Mouse (Mus musculus) liver, embryonic 15.5 days (tissue): Measurements from ENCODE around the gene Dusp22. TPM values are rescaled to one million over a fixed set of nuclear protein-coding genes. Genes with fewer than 3 reads are reported as not detected.

Experiments
- ATAC-seq: fragments of 200-750 bp; cut with Nextera tagmentation; 2 replicates; pipeline ENCODE4 v1.8.0; 2017; ENCODE audit warnings: moderate number of reproducible peaks, mild to moderate bottlenecking, moderate library complexity; ENCODE audit not compliant: insufficient read depth
- H3K27ac ChIP-seq: fragments of 300-500 bp; sonication (generic); replicated peaks from 2 replicates; pipeline ENCODE4 v1.5.1; 2015; ENCODE audit warnings: mild to moderate bottlenecking, inconsistent platforms
- H3K27me3 ChIP-seq: fragments of 300-500 bp; sonication (generic); 2 replicates; pipeline ENCODE4 v1.6.1; 2015; ENCODE audit warnings: mild to moderate bottlenecking, inconsistent platforms
- H3K36me3 ChIP-seq: fragments of 300-500 bp; sonication (generic); replicated peaks from 2 replicates; pipeline ENCODE4 v1.6.1; 2015; ENCODE audit warnings: moderate library complexity, mild to moderate bottlenecking, inconsistent platforms
- H3K4me1 ChIP-seq: fragments of 300-500 bp; sonication (generic); replicated peaks from 2 replicates; pipeline ENCODE4 v1.6.1; 2015; ENCODE audit warnings: inconsistent platforms
- H3K4me2 ChIP-seq: fragments of 300-500 bp; sonication (generic); 2 replicates; pipeline ENCODE4 v1.6.1; 2015; ENCODE audit warnings: moderate library complexity, mild to moderate bottlenecking, inconsistent platforms
- H3K4me3 ChIP-seq: fragments of 300-500 bp; sonication (generic); replicated peaks from 2 replicates; pipeline ENCODE4 v1.5.1; 2015; ENCODE audit warnings: mild to moderate bottlenecking, inconsistent platforms
- H3K9ac ChIP-seq: fragments of 300-500 bp; sonication (generic); 2 replicates; pipeline ENCODE4 v1.6.1; 2015; ENCODE audit warnings: moderate library complexity, mild to moderate bottlenecking, inconsistent platforms
- H3K9me3 ChIP-seq: fragments of 300-500 bp; sonication (generic); replicated peaks from 2 replicates; pipeline ENCODE4 v1.6.1; 2016; ENCODE audit warnings: inconsistent platforms
- WGBS: fragments of 180-500 bp; shearing (Covaris S2); methylation state at CpG from one replicate; pipeline ENCODE4 v1.1.7; 2015; ENCODE audit warnings: mixed read lengths; ENCODE audit not compliant: insufficient replicate concordance; 5-methylcytosine and 5-hydroxymethylcytosine counted together
- polyA plus RNA-seq: library from polyadenylated mRNA; unstranded; fragments of >200 nt; fragmentation: Nextera tagmentation; extraction: Ambion mirVana; gene quantifications from 2 replicates; pipeline ENCODE4 v1.2.1, GENCODE M21; 2015

Gene Dusp22
- polyA plus RNA-seq, 1 experiment from 2014 or later: 7.9 TPM

DNA sequence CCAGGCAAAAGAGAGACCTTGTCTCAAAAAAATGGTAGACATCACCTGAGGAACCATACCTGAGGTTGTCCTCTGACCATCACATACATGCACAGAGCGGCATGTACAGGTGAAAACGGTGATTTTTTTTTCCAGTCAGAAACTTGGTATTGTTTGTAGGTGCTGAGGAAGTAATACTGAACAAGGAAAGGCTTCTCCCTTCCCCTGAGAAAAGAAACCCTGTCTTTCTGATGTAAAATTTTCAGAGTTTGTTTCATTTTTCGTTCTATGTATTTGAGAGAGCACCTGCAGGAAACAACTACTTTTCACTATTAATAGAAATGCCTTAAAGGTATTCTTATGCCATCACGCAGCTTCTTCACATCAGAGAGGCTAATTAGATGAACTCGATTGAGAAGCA lies 19.0 kb downstream of the Dusp22 start:
- Histone ChIP-seq H3K27me3 (no peaks in the 10 kb centered on the region), H3K27ac (no peak overlapping the region), H3K4me3 (no peak overlapping the region), H3K4me1 (no peaks in the 10 kb centered on the region), H3K36me3 (no peaks in the 10 kb centered on the region), H3K4me2 (no peak overlapping the region), H3K9me3 (no peaks in the 10 kb centered on the region), H3K9ac (no peak overlapping the region)
- no peak for ATAC-seq
- WGBS: 54% methylated on average over 5 of the region's 5 CpGs

- no peak overlapping the region for H3K9ac ChIP-seq
- no peaks in the 10 kb centered on the region for H3K27me3 ChIP-seq
- H3K4me1 ChIP-seq: no peaks in the 10 kb centered on the region
- no peak overlapping the region for H3K27ac ChIP-seq
- H3K36me3 ChIP-seq: no peaks in the 10 kb centered on the region
- no peaks in the 10 kb centered on the region for H3K9me3 ChIP-seq
- no peak for ATAC-seq
- no peak overlapping the region for H3K4me3 ChIP-seq
- no peak overlapping the region for H3K4me2 ChIP-seq
- 25% methylated on average over 4 of the region's 4 CpGs for WGBS
Measured at GRCm38 (mm10) chr13:30681866-30682265, 22.1 kb downstream of the Dusp22 start.

DNA sequence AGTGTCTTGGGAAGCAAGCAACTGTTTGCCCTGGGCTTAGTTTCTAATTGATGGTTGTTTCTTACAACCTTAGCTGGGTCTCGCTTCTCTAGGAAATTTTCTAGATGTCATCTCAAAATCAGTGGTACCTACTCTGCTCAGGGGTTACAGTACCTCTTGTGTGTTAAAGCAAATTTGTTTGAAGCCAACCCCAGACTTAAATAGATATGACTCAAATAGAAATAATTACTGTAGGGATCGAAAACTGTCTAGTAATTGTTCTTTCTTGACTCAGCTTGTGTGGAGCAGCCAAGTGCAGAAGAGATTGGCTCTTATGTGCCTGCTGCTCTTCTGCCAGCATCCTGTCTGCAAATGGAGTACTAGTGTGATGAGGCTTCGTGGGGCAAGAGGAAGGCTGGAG lies 22.5 kb downstream of the Dusp22 start:
- WGBS: 46% methylated on average over 3 of the region's 3 CpGs

DNA sequence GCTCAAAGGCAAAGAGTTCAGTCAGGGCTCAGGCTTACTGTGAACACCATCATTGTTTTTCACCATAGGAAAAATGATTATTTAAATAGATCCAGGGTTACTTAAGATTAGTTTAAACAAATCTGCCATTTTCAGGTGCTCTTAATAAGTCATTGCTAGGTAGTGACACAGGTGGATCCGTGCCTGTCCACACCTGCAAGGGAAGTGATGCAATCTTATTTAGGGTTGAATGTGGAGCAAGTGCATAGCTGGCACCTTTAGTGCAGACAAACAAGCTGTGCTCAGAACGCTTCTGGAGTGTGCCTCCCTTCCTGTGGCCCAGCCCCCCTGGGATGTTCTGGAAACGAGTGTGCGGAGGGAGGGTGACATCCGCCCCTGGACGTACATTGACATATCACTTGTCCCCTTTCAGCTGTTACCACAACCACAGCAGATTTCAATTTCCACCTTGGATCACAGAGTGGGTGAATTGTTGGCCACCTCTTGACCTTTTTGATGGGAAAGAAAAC lies 24.9 kb downstream of the Dusp22 start:
- 48% methylated on average over 6 of the region's 6 CpGs for WGBS
- H3K36me3 ChIP-seq: no peaks in the 10 kb centered on the region

More for the DNA sequence above, 22.5 kb downstream of the Dusp22 start:
- Histone ChIP-seq H3K9me3 (no peaks in the 10 kb centered on the region), H3K4me2 (no peak overlapping the region), H3K9ac (no peak overlapping the region), H3K4me1 (no peaks in the 10 kb centered on the region), H3K4me3 (no peak overlapping the region), H3K27me3 (no peaks in the 10 kb centered on the region), H3K36me3 (no peaks in the 10 kb centered on the region), H3K27ac (no peak overlapping the region)
- ATAC-seq: no peak

DNA sequence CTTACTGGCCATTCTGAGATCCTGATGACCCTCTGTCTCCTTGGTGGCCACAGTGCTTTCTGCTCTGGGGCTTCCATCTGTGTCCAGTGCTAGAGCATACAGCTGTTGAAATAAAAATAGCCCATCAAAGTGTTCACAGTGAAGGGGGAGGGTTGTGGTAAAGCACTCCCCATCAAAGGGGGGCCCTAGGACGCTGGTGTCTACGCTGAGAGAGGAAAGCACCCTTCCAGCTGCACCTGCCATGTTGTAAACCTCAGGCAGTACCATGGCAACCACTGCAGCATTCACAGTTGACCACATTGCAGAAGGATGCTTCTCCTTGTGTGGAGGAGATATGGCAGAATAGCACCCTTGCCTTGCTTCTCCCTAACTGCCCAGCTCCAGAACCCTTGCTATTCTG lies 26.2 kb downstream of the Dusp22 start:
- Histone ChIP-seq H3K27ac (no peak overlapping the region), H3K4me1 (no peaks in the 10 kb centered on the region), H3K4me3 (no peak overlapping the region), H3K9ac (no peak overlapping the region), H3K9me3 (no peaks in the 10 kb centered on the region), H3K4me2 (no peak overlapping the region), H3K27me3 (no peaks in the 10 kb centered on the region), H3K36me3 (no peaks in the 10 kb centered on the region)
- ATAC-seq: no peak
- 60% methylated on average over 2 of the region's 2 CpGs for WGBS

More for the DNA sequence above, 24.9 kb downstream of the Dusp22 start:
- Histone ChIP-seq H3K4me2 (no peak overlapping the region), H3K4me1 (no peaks in the 10 kb centered on the region), H3K4me3 (no peak overlapping the region), H3K9me3 (no peaks in the 10 kb centered on the region), H3K27ac (no peak overlapping the region), H3K27me3 (no peaks in the 10 kb centered on the region), H3K9ac (no peak overlapping the region)
- no peak for ATAC-seq

DNA sequence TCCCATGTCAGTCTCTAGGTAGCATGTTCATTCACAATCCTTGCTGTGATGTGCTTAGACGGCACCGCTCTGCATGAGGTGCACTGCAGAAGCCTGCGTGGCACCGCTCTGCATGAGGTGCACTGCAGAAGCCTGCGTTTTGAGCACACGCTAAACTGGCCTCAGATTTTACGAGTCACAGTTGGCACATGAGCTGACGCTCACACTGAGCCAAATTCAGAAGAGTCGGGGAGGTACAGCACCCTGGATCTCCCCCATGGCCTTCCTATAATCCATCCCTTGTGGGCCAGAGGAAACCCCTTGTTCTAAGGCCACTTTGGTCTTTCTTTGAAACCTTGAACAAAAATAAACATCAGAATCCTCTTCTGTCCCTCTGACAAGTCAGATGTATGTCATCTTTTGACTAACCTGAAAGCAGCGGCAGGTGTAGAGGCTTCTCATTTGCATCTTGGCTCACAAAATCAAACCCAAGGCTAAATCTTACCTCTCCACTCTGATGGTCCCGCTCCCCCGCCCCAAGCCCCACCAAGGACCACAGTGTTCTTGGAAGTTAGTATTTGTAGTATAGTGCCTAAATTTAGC lies 28.3 kb downstream of the Dusp22 start:
- Histone ChIP-seq H3K4me2 (no peak overlapping the region), H3K9ac (no peak overlapping the region), H3K4me3 (no peak overlapping the region), H3K27ac (no peak overlapping the region), H3K9me3 (no peaks in the 10 kb centered on the region), H3K27me3 (no peaks in the 10 kb centered on the region), H3K4me1 (no peaks in the 10 kb centered on the region), H3K36me3 (no peaks in the 10 kb centered on the region)
- 78% methylated on average over 12 of the region's 12 CpGs for WGBS
- no peak for ATAC-seq

DNA sequence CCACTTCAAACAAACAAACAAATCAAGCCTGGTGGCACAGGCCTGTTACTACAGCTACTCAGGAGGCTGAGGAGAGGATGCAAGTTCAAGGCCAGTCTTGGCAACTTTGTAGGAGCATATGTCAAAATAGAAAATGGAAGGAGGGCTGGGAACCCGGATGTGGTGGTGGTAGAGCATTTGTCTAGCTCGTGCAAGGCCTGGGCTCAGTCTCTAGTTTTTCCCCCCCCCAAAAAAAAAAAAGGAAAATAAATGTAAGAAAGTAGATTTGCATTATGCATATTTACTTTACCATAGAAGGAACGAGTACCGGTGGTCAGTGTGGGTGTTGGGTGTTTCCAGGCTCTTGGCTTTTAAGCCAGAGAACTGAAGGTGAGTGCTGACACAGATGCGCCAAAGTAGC lies 29.7 kb downstream of the Dusp22 start:
- no peaks in the 10 kb centered on the region for H3K4me1 ChIP-seq
- WGBS: 64% methylated on average over 5 of the region's 5 CpGs
- no peak overlapping the region for H3K9ac ChIP-seq
- ATAC-seq: no peak
- no peaks in the 10 kb centered on the region for H3K36me3 ChIP-seq
- no peaks in the 10 kb centered on the region for H3K9me3 ChIP-seq
- no peak overlapping the region for H3K4me2 ChIP-seq
- H3K4me3 ChIP-seq: no peak overlapping the region
- H3K27ac ChIP-seq: no peak overlapping the region
- no peaks in the 10 kb centered on the region for H3K27me3 ChIP-seq

DNA sequence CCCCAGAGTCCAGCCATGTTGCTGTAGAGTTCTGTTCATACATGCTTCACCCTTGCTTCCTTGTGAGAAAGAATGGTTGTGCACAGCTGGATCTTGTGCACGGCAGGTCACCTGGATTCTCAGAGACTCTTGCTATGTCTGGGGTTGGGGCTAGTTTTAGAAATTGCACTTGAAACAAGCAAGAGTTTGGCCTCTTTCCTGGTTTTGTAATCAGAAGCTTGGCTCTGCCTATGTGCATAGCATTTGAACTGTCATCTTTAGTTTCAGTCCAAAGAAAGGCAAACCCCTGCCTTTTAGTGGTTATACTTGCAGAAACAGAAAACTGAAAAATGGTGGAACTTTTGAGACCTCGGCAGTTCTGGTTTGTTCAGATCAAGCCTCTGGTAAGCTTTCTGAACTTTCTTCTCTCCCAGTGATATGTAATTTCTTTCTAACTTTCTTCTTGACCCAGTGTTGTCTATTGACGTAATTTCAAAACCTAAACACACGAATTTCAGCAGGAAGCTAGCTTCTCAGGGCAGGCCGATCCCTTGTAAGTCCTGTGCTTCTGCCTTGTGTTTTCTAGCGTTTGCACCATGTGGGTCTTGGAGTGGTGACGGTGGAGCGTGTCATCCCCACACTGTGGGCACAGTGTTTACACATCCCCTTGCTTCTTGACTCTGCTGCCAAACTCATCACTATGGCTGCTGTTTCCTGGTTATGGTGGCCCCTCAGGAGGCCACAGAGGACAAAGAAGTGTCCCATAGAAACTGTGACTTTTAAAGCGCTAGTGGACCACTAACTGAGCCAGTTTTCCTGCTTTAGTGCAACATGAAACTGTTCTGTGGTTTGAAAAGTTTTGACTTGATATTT lies 31.9 kb downstream of the Dusp22 start:
- Histone ChIP-seq H3K4me1 (no peaks in the 10 kb centered on the region), H3K4me3 (no peak overlapping the region), H3K9me3 (no peaks in the 10 kb centered on the region), H3K9ac (no peak overlapping the region), H3K27me3 (no peaks in the 10 kb centered on the region), H3K36me3 (no peaks in the 10 kb centered on the region), H3K4me2 (no peak overlapping the region), H3K27ac (no peak overlapping the region)
- 63% methylated on average over 9 of the region's 9 CpGs for WGBS
- ATAC-seq: no peak

DNA sequence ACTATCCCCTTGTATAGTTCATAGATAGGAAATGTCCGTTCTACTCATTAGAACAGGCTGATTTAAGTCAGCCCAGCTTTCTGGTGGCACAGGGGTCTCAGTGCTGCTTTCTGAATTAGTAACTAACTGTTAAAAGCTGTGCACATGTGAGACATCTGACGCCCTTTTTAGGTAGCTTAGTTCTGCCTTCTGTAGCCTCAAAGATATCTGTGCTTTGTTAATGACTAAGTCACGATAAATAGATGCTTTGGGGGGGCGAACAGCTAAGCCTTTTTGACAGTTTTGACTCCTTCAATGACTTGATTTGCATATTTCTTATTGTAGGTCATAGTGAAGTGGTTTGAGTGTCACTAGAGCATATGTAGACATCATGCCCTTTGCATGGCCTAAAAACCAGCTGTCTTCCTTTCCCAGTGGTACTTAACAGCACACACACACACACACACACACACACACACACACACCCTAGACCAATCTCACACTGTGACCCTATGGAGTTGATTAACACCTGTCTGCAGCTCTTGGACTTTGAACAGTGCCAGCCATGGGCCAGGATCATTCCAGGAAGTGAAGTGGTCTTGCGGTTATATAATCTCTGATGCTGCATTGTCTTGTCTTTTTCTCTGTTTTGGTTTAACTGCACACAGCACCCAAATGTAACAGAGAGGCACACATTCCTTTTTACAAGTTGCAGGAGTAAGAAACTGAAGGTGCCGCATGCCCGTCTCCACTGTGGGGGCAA lies 33.0 kb downstream of the Dusp22 start:
- H3K27me3 ChIP-seq: no peaks in the 10 kb centered on the region
- no peak overlapping the region for H3K4me3 ChIP-seq
- 61% methylated on average over 7 of the region's 7 CpGs for WGBS
- H3K9me3 ChIP-seq: no peaks in the 10 kb centered on the region
- no peaks in the 10 kb centered on the region for H3K4me1 ChIP-seq
- H3K27ac ChIP-seq: no peak overlapping the region
- H3K4me2 ChIP-seq: no peak overlapping the region
- H3K36me3 ChIP-seq: no peaks in the 10 kb centered on the region
- no peak overlapping the region for H3K9ac ChIP-seq
- no peak for ATAC-seq

- Histone ChIP-seq H3K36me3 (no peaks in the 10 kb centered on the region), H3K9me3 (no peaks in the 10 kb centered on the region), H3K27ac (no peak overlapping the region), H3K4me1 (no peaks in the 10 kb centered on the region), H3K9ac (no peak overlapping the region), H3K4me3 (no peak overlapping the region), H3K27me3 (no peaks in the 10 kb centered on the region), H3K4me2 (no peak overlapping the region)
- no peak for ATAC-seq
- 32% methylated on average over 1 of the region's 1 CpGs for WGBS
Measured at GRCm38 (mm10) chr13:30695232-30695631, 35.4 kb downstream of the Dusp22 start.

- Histone ChIP-seq H3K27me3 (no peaks in the 10 kb centered on the region), H3K4me1 (no peaks in the 10 kb centered on the region), H3K36me3 (no peaks in the 10 kb centered on the region), H3K9me3 (no peaks in the 10 kb centered on the region), H3K27ac (no peak overlapping the region), H3K4me2 (no peak overlapping the region), H3K9ac (no peak overlapping the region), H3K4me3 (no peak overlapping the region)
- WGBS: 37% methylated on average over 2 of the region's 2 CpGs
- ATAC-seq: no peak
Measured at GRCm38 (mm10) chr13:30695890-30696289, 36.1 kb downstream of the Dusp22 start.
